Mouse (Mus musculus): ENCODE measurements around the gene Snrpg. TPM values are rescaled to one million over a fixed set of nuclear protein-coding genes. Genes with fewer than 3 reads are reported as not detected.

Snrpg gene
- polyA plus RNA-seq, 1 experiment from 2014 or later = 427 TPM

- H3K9me3 ChIP-seq (replicated peaks; ENCODE audit: control insufficient read depth, low read length) = no peaks in the 10 kb centered on the region
These were observed 28.9 kb downstream of the Snrpg start for GRCm38 (mm10) chr6:86399995-86400394.

DNA sequence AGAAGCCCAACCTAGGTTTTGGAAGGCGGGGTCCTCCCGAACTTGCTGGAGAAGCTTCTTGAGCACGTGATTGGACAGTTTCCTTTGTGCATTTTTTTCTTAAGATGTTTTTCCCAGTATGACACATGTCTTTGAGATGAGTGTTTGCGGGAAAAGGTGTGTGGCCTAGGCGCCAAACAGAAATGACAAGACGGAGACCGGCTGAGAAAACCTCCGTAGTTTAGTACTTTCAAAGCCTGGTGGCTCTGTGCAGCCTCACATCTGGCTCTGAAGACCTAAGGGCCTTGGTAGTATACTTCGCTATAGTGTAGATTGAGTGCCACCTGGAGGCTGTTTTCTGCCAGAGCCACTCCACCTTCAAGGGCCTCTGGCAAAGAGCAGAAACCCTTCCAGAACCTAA is 29.9 kb downstream of the Snrpg start:
- H3K4me1 ChIP-seq (ENCODE audit: control insufficient read depth, insufficient read depth, low read length) = peaks cover 13% of the 10 kb centered on the region
- ATAC-seq (ENCODE audit: insufficient read depth, low FRiP score) = 0 out of 2 replicates have a peak, but pooled peaks have one; percentile 26

More at GRCm38 (mm10) chr6:86399995-86400394, 28.9 kb downstream of the Snrpg start:
- H3K4me2 ChIP-seq (ENCODE audit: low read depth, low read length) = no peak overlapping the region
- ATAC-seq (ENCODE audit: insufficient read depth, low FRiP score) = no peak
- WGBS = 59% methylated on average over 2 of the region's 2 CpGs
- H3K4me1 ChIP-seq (ENCODE audit: control insufficient read depth, insufficient read depth, low read length) = peaks cover 23% of the 10 kb centered on the region
- no peak overlapping the region for H3K9ac ChIP-seq (ENCODE audit: low read length)
- H3K27me3 ChIP-seq (ENCODE audit: control insufficient read depth, insufficient read depth, low read length) = no peaks in the 10 kb centered on the region
- H3K27ac ChIP-seq (ENCODE audit: low read length) = no peak overlapping the region; the same call in 1 of the 2 replicates
- no peak overlapping the region for H3K4me3 ChIP-seq (replicated peaks; ENCODE audit: low read length)
- H3K36me3 ChIP-seq (ENCODE audit: control insufficient read depth, insufficient read depth, low read length) = no peaks in the 10 kb centered on the region

DNA sequence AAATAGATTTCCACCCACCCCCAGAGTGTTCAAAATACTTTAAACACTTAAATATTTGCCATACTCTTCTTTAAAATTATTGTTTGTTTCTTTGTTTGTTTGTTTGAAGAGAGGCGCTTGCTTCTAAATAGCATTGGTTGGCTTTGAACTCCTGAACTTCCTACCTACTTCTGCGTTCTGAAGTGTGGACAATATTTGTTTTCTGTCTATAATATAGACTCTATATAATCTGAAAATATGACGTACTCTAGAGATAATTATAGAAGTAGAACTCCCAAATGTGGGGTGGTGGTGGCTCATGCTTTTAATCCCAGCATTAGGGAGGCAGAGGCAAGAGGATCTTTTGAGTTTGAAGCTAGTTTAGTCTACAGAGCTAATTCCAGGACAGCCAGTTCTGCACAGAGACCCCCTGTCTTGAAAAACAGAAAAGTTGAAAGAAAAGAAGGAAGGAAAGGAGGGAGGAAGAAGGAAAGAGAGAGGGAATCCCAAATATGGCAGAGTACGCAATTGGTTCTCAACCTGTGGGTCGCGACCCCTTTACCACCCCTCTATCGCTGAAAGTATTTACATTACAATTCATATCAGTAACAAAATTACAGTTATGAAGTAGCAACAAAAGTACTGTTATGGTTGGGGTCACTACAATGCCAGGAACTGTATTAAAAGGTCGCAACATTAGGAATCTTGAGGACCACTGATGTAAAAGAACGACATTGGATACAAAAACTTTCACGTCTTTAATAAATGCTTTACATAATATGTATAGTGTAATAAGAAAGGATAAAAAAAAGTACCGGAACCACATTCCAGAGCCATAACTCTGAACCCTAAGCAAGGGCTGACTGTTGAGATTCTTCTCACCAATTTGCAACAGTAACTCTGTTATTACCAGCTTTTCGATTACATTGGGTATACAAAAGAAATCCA is 31.8 kb downstream of the Snrpg start:
- WGBS = 32% methylated on average over 12 of the region's 12 CpGs
- Histone ChIP-seq H3K9me3 (replicated peaks; ENCODE audit: control insufficient read depth, low read length) (no peaks in the 10 kb centered on the region), H3K4me1 (ENCODE audit: control insufficient read depth, insufficient read depth, low read length) (peaks cover 12% of the 10 kb centered on the region; the same call in 1 of the 2 replicates), H3K4me3 (replicated peaks; ENCODE audit: low read length) (peak overlapping the region; percentile 87), H3K27ac (ENCODE audit: low read length) (no peak overlapping the region), H3K4me2 (ENCODE audit: low read depth, low read length) (peak overlapping the region; percentile 69), H3K36me3 (ENCODE audit: control insufficient read depth, insufficient read depth, low read length) (no peaks in the 10 kb centered on the region), H3K9ac (ENCODE audit: low read length) (no peak overlapping the region; the same call in 1 of the 2 replicates), H3K27me3 (ENCODE audit: control insufficient read depth, insufficient read depth, low read length) (no peaks in the 10 kb centered on the region)
- no peak for ATAC-seq (ENCODE audit: insufficient read depth, low FRiP score)

More for the DNA sequence above, 29.9 kb downstream of the Snrpg start:
- WGBS = 2% methylated on average over 9 of the region's 9 CpGs
- Histone ChIP-seq H3K27ac (ENCODE audit: low read length) (peak overlapping the region; percentile 66; the same call in 1 of the 2 replicates), H3K36me3 (ENCODE audit: control insufficient read depth, insufficient read depth, low read length) (no peaks in the 10 kb centered on the region), H3K27me3 (ENCODE audit: control insufficient read depth, insufficient read depth, low read length) (no peaks in the 10 kb centered on the region), H3K9me3 (replicated peaks; ENCODE audit: control insufficient read depth, low read length) (no peaks in the 10 kb centered on the region), H3K4me3 (replicated peaks; ENCODE audit: low read length) (peak overlapping the region; percentile 36), H3K9ac (ENCODE audit: low read length) (0 out of 2 replicates have a peak overlapping the region, but pooled peaks have one; percentile 43), H3K4me2 (ENCODE audit: low read depth, low read length) (peak overlapping the region; percentile 49)

GRCm38 (mm10) chr6:86403728-86404099 is 32.6 kb downstream of the Snrpg start:
- peak overlapping the region; percentile 87 for H3K4me3 ChIP-seq (replicated peaks; ENCODE audit: low read length)
- under 1% methylated on average over 15 of the region's 15 CpGs for WGBS
- no peaks in the 10 kb centered on the region for H3K9me3 ChIP-seq (replicated peaks; ENCODE audit: control insufficient read depth, low read length)
- peaks cover 12% of the 10 kb centered on the region; the same call in 1 of the 2 replicates for H3K4me1 ChIP-seq (ENCODE audit: control insufficient read depth, insufficient read depth, low read length)
- peak overlapping the region; percentile 69 for H3K4me2 ChIP-seq (ENCODE audit: low read depth, low read length)
- no peaks in the 10 kb centered on the region for H3K27me3 ChIP-seq (ENCODE audit: control insufficient read depth, insufficient read depth, low read length)
- H3K36me3 ChIP-seq (ENCODE audit: control insufficient read depth, insufficient read depth, low read length) = no peaks in the 10 kb centered on the region
- H3K9ac ChIP-seq (ENCODE audit: low read length) = peak overlapping the region; percentile 98
- ATAC-seq (ENCODE audit: insufficient read depth, low FRiP score) = peak; percentile 75; the same call in 1 of the 2 replicates
- H3K27ac ChIP-seq (ENCODE audit: low read length) = peak overlapping the region; percentile 100

DNA sequence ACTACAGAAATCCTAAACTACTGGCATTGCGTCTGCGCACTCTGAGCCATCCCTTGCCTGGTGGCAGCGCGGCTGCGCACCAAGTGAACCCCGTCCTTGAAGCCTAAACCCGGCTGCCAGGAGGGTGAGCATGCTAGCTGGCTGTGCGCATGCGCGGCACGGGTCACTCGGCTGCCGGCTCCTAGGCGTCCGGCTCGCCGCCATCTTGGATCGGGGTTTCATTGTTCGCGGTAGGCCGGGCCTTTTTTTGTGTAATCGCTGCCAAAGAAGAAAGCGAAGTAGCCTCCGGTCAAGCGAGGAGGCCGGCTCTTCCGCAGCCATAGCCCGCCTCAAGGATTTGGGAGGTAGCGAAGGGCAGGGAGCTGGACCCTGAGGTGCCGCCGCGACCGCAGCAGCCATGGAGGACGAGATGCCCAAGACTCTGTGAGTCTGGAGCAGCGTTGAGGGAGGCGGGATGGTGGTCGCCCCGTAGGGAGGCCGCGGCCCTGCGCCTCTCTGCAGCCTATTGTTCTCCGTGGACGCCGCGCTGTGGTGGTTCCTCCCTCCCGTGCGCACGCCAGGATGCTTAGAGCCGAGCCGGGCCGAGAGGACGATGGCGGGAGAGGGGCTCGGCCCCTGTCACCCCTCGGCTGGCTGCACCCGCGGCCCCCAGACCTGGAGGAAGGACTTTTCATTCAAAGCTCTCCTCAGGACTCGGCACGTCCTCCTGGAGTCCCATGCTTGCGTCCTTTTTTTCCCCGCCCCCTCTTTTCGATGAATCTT is 33.2 kb downstream of the Snrpg start, which contains the start of gene Tia1:
Gene Tia1, plus strand, starts transcription at position 120 of the 762 bp plus-strand sequence.
- H3K4me2 ChIP-seq (ENCODE audit: low read depth, low read length) = peak within 1 kb of the TSS; percentile 69
- peaks cover 12% of the 10 kb centered on the region; the same call in 1 of the 2 replicates for H3K4me1 ChIP-seq (ENCODE audit: control insufficient read depth, insufficient read depth, low read length)
- peak within 1 kb of the TSS; percentile 98 for H3K9ac ChIP-seq (ENCODE audit: low read length)
- peak; percentile 96 for ATAC-seq (ENCODE audit: insufficient read depth, low FRiP score)
- peak within 1 kb of the TSS; percentile 100 for H3K27ac ChIP-seq (ENCODE audit: low read length)
- no peaks in the 10 kb centered on the region for H3K9me3 ChIP-seq (replicated peaks; ENCODE audit: control insufficient read depth, low read length)
- no peaks in the 10 kb centered on the region for H3K27me3 ChIP-seq (ENCODE audit: control insufficient read depth, insufficient read depth, low read length)
- no peaks in the 10 kb centered on the region for H3K36me3 ChIP-seq (ENCODE audit: control insufficient read depth, insufficient read depth, low read length)
- WGBS = under 1% methylated on average over 62 of the region's 62 CpGs
- H3K4me3 ChIP-seq (replicated peaks; ENCODE audit: low read length) = peak within 1 kb of the TSS; percentile 87

DNA sequence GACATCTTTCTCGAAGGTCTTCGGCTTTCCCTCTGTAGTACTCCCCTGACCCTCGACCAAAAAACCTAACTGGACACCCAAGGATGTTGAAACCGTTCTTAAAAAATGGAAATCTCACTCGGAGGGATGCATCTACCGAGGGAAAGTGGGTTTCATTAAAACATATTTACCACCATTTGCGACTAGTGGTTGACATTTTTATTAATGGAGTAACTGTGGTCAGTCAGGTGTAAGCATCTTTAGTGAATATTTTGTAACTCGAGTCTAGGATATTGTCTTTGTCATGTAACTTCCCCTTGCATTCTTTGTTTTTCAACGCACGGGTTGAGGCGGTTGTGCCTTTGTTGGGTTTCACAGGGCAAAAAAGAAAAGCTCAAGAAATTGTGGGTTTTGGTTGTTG is 33.9 kb downstream of the Snrpg start:
- Histone ChIP-seq H3K9ac (ENCODE audit: low read length) (peak overlapping the region; percentile 98), H3K36me3 (ENCODE audit: control insufficient read depth, insufficient read depth, low read length) (no peaks in the 10 kb centered on the region), H3K9me3 (replicated peaks; ENCODE audit: control insufficient read depth, low read length) (no peaks in the 10 kb centered on the region), H3K4me3 (replicated peaks; ENCODE audit: low read length) (peak overlapping the region; percentile 87), H3K4me2 (ENCODE audit: low read depth, low read length) (peak overlapping the region; percentile 69), H3K4me1 (ENCODE audit: control insufficient read depth, insufficient read depth, low read length) (peaks cover 14% of the 10 kb centered on the region; the same call in 1 of the 2 replicates), H3K27me3 (ENCODE audit: control insufficient read depth, insufficient read depth, low read length) (no peaks in the 10 kb centered on the region), H3K27ac (ENCODE audit: low read length) (peak overlapping the region; percentile 100)
- WGBS = under 1% methylated on average over 11 of the region's 11 CpGs
- no peak for ATAC-seq (ENCODE audit: insufficient read depth, low FRiP score)

GRCm38 (mm10) chr6:86406306-86406705 is 35.2 kb downstream of the Snrpg start:
- Histone ChIP-seq H3K27ac (ENCODE audit: low read length) (no peak overlapping the region), H3K9me3 (replicated peaks; ENCODE audit: control insufficient read depth, low read length) (no peaks in the 10 kb centered on the region), H3K36me3 (ENCODE audit: control insufficient read depth, insufficient read depth, low read length) (no peaks in the 10 kb centered on the region), H3K9ac (ENCODE audit: low read length) (no peak overlapping the region), H3K4me1 (ENCODE audit: control insufficient read depth, insufficient read depth, low read length) (peaks cover 10% of the 10 kb centered on the region; the same call in 1 of the 2 replicates), H3K4me3 (replicated peaks; ENCODE audit: low read length) (no peak overlapping the region), H3K4me2 (ENCODE audit: low read depth, low read length) (peak overlapping the region; percentile 34; the same call in 1 of the 2 replicates), H3K27me3 (ENCODE audit: control insufficient read depth, insufficient read depth, low read length) (no peaks in the 10 kb centered on the region)
- ATAC-seq (ENCODE audit: insufficient read depth, low FRiP score) = no peak

GRCm38 (mm10) chr6:86418711-86419110 is 47.6 kb downstream of the Snrpg start:
- H3K27me3 ChIP-seq (ENCODE audit: control insufficient read depth, insufficient read depth, low read length) = no peaks in the 10 kb centered on the region
- no peak overlapping the region for H3K27ac ChIP-seq (ENCODE audit: low read length)
- H3K4me2 ChIP-seq (ENCODE audit: low read depth, low read length) = no peak overlapping the region
- H3K36me3 ChIP-seq (ENCODE audit: control insufficient read depth, insufficient read depth, low read length) = peaks cover 25% of the 10 kb centered on the region; the same call in 1 of the 2 replicates
- 88% methylated on average over 6 of the region's 6 CpGs for WGBS
- H3K9ac ChIP-seq (ENCODE audit: low read length) = no peak overlapping the region
- H3K4me3 ChIP-seq (replicated peaks; ENCODE audit: low read length) = no peak overlapping the region
- H3K4me1 ChIP-seq (ENCODE audit: control insufficient read depth, insufficient read depth, low read length) = no peaks in the 10 kb centered on the region
- no peaks in the 10 kb centered on the region for H3K9me3 ChIP-seq (replicated peaks; ENCODE audit: control insufficient read depth, low read length)
- no peak for ATAC-seq (ENCODE audit: insufficient read depth, low FRiP score)
